Mouse (Mus musculus): ENCODE measurements around the gene Cenps. TPM values are rescaled to one million over a fixed set of nuclear protein-coding genes. Genes with fewer than 3 reads are reported as not detected.
A peak's percentile ranks its signal among the peaks of the same experiment; 100 is the strongest.

The Cenps gene
- polyA plus RNA-seq, 1 experiment from 2014 or later: 12.5 TPM

DNA sequence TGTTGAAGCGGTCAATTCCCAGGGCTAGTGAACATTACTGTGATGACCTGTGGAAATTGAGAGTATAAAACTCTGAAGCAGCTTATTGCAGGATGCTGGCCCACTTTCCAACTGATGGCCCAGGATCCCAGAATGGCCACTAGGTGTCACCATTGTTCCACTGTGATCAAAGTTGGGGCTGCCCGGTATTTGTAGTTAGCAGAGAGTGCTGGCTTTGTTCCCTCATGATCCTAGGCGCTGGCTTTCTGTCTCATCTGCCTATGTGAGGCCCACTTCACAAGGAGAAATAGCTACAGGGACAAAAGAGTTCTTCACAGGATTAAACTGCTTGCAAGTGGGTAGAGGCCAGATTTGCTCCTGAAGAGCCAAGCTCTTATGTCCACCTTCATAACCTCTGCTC lies 7.0 kb upstream of the Cenps start:
- H3K27me3 ChIP-seq: no peaks in the 10 kb centered on the region
- ChIA-PET POLR2A (no interaction called here), CTCF (interaction anchor here (0.6 to 1.7 kb wide), 19 partner anchors 11 to 301 kb away, joined by 3 to 9 read pairs (median 4); partner anchors contain the start of gene Kif1b)
- TF ChIP-seq CTCF (IDR thresholded peaks at IDR 0.05): peak; percentile 68
- ATAC-seq (no peak), DNase-seq (ENCODE audit: low read depth, low spot score) (no peak)
- in situ Hi-C loops (cut with MboI; ENCODE audit: low pct_unique_long_range_greater_than_20kb): loop anchor here (10.0 kb wide), 2 partner anchors 400 to 460 kb away; no protein-coding TSS in a partner anchor

DNA sequence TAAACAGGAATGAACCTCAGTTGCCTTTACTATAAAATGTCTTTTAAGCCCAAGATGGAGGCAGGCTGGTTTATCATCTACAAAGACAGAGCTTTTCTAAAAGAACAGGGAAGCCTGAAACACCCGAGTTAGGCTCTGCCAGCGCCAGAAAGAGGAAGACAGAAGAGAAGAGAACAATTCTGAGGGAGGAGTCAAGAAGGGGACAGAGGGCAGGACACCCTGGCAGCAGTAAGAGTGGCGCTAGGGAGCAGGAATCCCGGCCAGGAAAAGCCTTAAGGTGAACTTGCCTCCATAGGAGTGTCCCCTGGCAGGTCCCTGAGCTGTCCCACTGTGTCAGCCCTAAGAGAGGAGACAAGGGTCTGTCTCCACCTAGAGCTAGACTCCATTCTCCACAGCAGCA lies 6.2 kb upstream of the Cenps start:
- H3K27me3 ChIP-seq: no peaks in the 10 kb centered on the region
- ATAC-seq (no peak), DNase-seq (ENCODE audit: low read depth, low spot score) (no peak)
- POLR2A ChIA-PET: no interaction called here
- in situ Hi-C loops (cut with MboI; ENCODE audit: low pct_unique_long_range_greater_than_20kb): loop anchor here (10.0 kb wide), 2 partner anchors 401 to 461 kb away; no protein-coding TSS in a partner anchor
- no peak for TF ChIP-seq CTCF (IDR thresholded peaks at IDR 0.05)
- CTCF ChIA-PET: interaction anchor here (1.2 to 1.7 kb wide), 6 partner anchors 12 to 176 kb away, joined by 4 to 9 read pairs (median 6); no protein-coding TSS in a partner anchor

DNA sequence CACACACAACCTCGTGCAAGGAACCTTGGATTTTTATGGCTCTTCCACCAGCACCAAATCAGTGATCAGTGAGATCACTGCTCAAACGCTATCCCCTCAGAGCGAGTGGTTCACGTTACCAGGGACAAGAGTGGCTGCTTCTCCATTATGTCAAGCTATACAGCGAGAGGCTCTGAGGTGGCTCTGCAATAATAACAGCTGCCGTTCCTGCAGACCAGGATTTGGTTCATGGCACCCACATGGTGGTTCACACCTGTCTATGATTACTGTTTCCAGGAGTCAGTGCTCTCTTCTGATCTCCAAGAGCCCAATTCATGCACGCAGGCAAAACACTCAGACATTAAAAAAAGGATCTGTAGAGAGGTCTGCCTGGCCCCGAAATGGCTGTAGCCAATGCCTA lies 1.1 kb upstream of the Cenps start:
- in situ Hi-C loops (cut with MboI; ENCODE audit: low pct_unique_long_range_greater_than_20kb): loop anchor here (5.0 kb wide), 1 partner anchor 61 kb away; no protein-coding TSS in a partner anchor
- ATAC-seq: no peak
- DNase-seq (ENCODE audit: low read depth, low spot score): no peak
- POLR2A ChIA-PET: no interaction called here
- CTCF ChIA-PET: no interaction called here
- TF ChIP-seq CTCF (IDR thresholded peaks at IDR 0.05): no peak
- H3K27me3 ChIP-seq: no peaks in the 10 kb centered on the region

DNA sequence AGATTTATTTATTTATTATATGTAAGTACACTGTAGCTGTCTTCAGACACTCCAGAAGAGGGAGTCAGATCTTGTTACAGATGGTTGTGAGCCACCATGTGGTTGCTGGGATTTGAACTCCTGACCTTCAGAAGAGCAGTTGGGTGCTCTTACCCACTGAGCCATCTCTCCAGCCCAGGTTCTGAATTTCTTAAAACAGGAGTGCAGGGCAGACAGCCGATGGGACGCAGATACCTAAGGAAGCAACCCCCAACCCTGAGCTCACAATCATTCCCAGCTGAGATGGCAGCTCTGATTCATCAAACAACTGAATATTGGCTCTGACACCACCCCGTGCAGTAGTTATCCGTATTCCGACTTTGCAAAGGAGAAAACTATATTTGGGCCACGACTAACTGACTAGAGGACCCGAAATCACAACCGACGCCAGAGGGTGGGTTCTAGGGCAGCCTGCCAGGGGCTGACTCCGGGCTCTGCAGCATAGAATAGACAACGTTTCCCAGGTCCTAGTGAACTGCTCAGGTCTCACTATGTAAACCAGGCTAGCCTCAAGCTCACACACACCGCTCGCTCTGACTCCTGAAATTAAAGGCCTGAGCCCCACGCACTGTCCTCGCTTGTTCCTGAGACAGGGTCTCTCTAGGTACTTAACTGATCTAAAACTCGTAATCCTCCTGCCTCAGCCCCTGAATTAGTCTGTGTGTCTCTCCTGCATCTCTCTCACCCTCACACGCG lies 1.1 kb downstream of the Cenps start:
- ATAC-seq: no peak
- no peak for DNase-seq (ENCODE audit: low read depth, low spot score)
- POLR2A ChIA-PET: no interaction called here
- in situ Hi-C loops (cut with MboI; ENCODE audit: low pct_unique_long_range_greater_than_20kb): loop anchor here (5.0 kb wide), 1 partner anchor 59 kb away; no protein-coding TSS in a partner anchor
- H3K27me3 ChIP-seq: no peaks in the 10 kb centered on the region
- TF ChIP-seq CTCF (IDR thresholded peaks at IDR 0.05): no peak
- CTCF ChIA-PET: interaction anchor here (1.0 to 1.5 kb wide), 2 partner anchors 8 to 59 kb away, joined by 3 to 8 read pairs; no protein-coding TSS in a partner anchor

DNA sequence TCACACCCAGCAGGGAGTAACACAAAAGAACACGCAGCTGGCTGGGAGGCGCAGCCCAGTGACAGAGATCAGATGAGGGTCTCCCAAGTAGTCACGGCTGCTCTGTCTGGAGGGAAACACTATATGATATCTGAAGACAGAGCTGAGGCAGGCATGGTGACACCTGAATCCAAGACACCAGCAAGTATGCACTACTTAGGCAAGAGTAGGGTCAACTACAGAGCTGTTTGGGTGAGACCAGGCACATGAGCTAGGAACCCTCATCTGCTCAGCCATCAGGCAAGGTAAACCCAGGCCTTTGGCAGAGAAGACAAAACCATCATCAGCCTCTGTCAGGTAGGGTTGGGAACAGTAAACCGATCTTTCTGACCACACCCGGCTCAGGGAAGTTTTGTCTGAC lies 4.0 kb downstream of the Cenps start:
- ChIA-PET POLR2A (no interaction called here), CTCF (interaction anchor here (1.5 kb wide), 1 partner anchor 56 kb away, joined by 4 read pairs; no protein-coding TSS in a partner anchor)
- DNase-seq (ENCODE audit: low read depth, low spot score) (no peak), ATAC-seq (no peak)
- H3K27me3 ChIP-seq: no peaks in the 10 kb centered on the region
- no peak for TF ChIP-seq CTCF (IDR thresholded peaks at IDR 0.05)
- in situ Hi-C loops (cut with MboI; ENCODE audit: low pct_unique_long_range_greater_than_20kb): no loop called here

DNA sequence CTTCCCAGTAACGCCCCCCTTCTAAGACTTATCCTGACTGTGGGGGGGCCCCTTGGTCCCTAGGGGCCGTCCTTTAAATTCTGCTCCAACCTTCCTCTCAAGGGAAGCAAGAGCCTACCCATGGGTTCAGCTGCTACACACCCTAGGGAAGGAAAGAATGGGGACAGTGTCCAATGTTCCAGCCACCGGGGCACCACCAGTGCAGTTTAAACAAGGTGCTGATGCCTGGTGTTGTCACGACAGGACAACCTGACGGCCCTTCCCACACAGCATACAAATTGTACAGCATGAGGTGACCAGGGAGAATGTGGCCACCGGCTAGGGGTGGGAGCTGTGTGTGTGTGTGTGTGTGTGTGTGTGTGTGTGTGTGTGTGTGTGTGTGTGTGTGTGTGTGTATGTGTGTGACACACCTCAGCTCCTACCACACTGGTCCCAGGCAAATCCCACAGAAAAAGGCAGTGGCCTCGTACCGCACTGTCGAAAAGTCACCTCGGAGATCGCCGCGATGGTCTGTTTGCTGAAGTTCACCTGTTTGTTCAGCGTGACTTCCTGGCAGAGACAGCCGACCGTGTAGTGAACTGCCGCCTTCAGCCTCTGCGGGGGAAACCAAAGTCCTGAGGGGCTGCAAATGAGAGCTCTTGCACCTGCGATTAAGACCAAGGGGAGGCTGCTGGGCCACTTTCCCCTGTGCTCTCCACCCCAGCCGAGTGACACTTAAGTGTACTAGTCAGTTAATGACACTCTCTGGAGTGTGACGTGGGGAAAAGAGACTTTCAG lies 5.5 kb downstream of the Cenps start:
- no peak for TF ChIP-seq CTCF (IDR thresholded peaks at IDR 0.05)
- no peaks in the 10 kb centered on the region for H3K27me3 ChIP-seq
- ATAC-seq (no peak), DNase-seq (ENCODE audit: low read depth, low spot score) (no peak)
- ChIA-PET POLR2A (no interaction called here), CTCF (no interaction called here)
- in situ Hi-C loops (cut with MboI; ENCODE audit: low pct_unique_long_range_greater_than_20kb): no loop called here

DNA sequence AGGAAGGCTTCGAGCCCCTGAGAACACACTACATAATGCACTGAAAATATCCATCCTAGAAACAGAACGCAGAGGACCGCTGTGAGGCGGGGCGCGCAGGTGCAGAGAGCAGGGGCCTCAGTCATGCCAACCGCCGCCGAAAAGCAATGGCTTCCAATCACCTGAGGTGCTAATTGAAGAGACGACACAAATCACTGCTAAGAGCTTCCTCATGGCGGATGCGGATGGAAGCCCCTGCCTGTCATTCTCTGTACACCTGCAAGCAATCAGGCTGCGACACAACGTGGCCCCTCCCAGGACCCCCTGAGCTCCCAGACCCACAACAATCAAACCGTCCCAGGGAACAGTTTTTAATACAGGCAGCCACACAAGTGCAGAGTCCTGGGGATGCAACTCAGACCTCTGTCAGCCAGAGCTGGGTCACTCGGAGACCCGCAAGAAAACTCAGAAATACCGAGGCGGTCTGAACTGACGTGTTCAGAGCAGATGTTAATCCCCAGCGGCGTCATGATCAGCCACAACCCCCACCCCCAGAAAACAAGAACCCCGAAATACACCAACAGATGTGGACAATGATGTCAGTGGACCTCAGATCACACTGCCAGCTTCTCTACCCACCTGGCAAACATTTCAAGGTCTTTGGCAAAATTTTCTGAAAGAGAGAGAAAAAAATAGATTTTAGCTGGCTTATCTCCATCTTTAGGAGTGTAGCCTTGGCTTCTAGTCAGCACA lies 6.2 kb downstream of the Cenps start:
- ATAC-seq (no peak), DNase-seq (ENCODE audit: low read depth, low spot score) (no peak)
- H3K27me3 ChIP-seq: no peaks in the 10 kb centered on the region
- TF ChIP-seq CTCF (IDR thresholded peaks at IDR 0.05): no peak
- POLR2A ChIA-PET: no interaction called here
- CTCF ChIA-PET: interaction anchor here (1.9 kb wide), 1 partner anchor 14 kb away, joined by 4 read pairs; no protein-coding TSS in a partner anchor
- in situ Hi-C loops (cut with MboI; ENCODE audit: low pct_unique_long_range_greater_than_20kb): no loop called here

DNA sequence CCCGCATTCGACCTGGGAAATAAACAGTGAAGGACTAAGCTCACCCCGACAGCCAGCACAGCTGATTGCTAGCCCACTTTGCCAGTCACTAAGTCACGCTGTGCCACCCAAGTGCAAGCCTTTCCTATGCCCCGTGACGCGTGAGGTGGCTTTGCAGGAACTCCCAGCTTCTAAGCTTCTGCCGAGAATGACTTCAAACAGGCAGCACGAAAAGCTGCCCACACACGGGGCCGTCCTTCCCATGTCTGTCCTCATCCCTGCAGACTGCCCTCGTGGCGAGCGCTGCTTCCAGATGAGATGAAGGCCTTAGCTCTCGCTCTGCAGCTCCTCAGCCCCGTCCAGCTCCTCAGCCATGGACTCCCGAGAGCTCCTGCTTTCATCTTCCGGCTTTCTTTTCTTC lies 9.0 kb downstream of the Cenps start:
- in situ Hi-C loops (cut with MboI; ENCODE audit: low pct_unique_long_range_greater_than_20kb): no loop called here
- no peaks in the 10 kb centered on the region for H3K27me3 ChIP-seq
- ChIA-PET POLR2A (no interaction called here), CTCF (interaction anchor here (1.2 kb wide), 1 partner anchor 9 kb away, joined by 3 read pairs; the partner anchor contains the start of gene Cenps)
- DNase-seq (ENCODE audit: low read depth, low spot score) (no peak), ATAC-seq (no peak)
- no peak for TF ChIP-seq CTCF (IDR thresholded peaks at IDR 0.05)

DNA sequence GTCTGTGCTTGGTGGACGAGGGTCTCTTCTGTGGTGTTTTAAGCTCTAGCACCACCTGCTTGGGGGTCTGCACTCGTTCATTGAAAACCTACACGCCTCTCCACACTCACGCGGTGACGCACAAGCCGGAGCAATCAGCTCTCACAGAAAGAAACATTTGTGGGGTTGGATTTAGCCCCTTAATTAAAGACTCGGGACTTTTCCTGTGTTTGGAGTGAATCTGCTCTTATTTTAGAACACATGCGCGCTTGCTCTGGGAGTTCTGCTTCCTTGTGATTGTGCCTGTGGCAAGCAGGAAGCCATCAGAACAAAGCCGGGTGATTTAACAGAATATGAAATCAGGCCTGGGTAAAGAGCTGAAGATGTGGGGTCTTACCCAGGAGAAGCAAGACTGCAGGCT lies 10.8 kb downstream of the Cenps start, which contains the start of gene Cort:
Gene Cort (minus strand): TSS at position 101 of the 400 bp plus-strand sequence.
- ATAC-seq (no peak), DNase-seq (ENCODE audit: low read depth, low spot score) (no peak)
- no peak for TF ChIP-seq CTCF (IDR thresholded peaks at IDR 0.05)
- POLR2A ChIA-PET: no interaction called here
- H3K27me3 ChIP-seq: no peaks in the 10 kb centered on the region
- CTCF ChIA-PET: no interaction called here
- in situ Hi-C loops (cut with MboI; ENCODE audit: low pct_unique_long_range_greater_than_20kb): no loop called here

DNA sequence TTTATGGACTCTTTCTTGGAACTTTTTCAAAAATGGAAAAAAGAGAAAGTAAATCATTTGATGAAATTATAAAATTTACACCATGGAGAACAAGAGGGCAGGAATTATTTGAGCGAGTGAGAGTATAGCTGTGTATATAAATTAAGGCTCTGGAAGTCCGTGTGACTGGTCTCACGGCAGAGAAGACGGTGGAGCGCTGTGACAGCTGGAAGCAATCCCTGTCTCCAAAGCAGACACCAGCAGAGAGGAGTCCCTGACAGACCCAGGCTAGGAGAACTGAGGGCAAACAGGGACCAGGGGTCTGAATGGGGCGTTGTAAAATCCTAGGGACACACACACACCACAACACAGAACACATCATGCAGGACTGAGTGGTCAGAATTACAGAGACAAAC lies 11.3 kb downstream of the Cenps start:
- ChIA-PET CTCF (no interaction called here), POLR2A (no interaction called here)
- H3K27me3 ChIP-seq: no peaks in the 10 kb centered on the region
- no peak for TF ChIP-seq CTCF (IDR thresholded peaks at IDR 0.05)
- no peak for DNase-seq (ENCODE audit: low read depth, low spot score)
- in situ Hi-C loops (cut with MboI; ENCODE audit: low pct_unique_long_range_greater_than_20kb): no loop called here
- no peak for ATAC-seq
